Mouse (Mus musculus): ENCODE data around the gene Arl5c.

DNA sequence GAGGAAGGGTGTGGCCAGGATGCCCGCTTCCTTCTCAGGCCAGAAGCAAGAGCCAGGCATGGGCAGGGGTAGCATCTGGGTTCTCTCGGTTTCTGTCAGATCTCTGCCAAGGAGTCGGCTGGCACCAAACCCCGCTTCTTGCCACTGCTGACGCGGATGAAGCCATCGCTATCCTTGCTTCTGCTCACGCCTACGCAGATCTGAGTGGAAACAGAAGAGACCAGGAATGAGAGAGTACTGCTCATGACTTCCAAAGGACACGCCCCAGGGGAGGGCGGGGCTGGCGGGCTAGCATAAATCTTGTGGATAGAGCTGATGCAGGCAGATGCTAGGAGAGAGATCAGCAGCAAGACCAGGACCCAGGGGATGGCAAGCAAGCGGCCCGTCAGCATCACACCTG lies 41.9 kb upstream of the Arl5c start:
- TF ChIP-seq GATA1 (IDR thresholded peaks at IDR 0.05; ENCODE audit: borderline replicate concordance, low read length) (no peak), FLI1 (IDR thresholded peaks at IDR 0.05; ENCODE audit: low read length) (no peak)
